Mouse (Mus musculus) thymus, postnatal 14 days (tissue): ENCODE measurements around the gene Gart.

Source experiments
- DNase-seq: peaks from one replicate; pipeline ENCODE4 v3.0.0; 2021

The Gart gene

DNA sequence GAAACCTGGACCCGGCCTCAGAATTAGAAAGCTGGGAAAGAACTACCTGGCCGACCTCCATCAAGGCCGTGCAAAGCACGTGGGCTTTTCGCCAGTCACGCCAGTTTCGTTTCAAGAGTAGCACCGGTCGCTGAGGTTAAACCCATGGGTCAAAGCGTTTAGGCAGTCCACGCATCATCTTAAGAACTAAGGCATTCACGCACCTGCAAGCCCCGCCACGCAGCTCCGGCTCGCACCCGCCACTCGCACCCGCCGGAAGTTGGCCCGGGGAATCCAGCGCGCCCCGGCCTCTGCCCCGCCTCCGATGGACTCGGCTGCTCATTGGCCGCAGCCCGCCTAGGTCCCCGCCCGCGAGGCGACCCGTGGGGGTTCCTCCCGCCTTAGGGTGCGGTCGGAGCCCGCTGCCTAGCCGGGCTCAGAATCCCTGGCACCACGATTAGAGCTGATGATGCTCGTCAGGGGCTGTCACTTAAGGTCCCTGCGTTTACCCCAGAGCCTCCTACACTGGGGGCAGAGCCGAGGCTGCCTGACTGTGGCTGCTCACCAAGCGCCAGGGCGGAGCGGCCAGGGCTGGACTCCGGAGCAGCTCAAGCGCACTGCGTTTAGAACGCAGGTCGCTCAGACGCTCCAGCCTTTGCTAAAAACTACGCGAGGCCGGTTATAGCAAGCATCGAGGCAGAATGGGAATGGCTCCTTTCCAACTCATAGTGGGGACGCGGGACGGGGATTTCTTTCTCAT lies at the start of gene Gart:
Gene Gart (minus strand): TSS at position 272 of the 739 bp plus-strand sequence.
- peak; percentile 96 for DNase-seq

GRCm38 (mm10) chr16:91695108-91695755 lies 48.5 kb upstream of the Gart start:
- no peak for DNase-seq

DNA sequence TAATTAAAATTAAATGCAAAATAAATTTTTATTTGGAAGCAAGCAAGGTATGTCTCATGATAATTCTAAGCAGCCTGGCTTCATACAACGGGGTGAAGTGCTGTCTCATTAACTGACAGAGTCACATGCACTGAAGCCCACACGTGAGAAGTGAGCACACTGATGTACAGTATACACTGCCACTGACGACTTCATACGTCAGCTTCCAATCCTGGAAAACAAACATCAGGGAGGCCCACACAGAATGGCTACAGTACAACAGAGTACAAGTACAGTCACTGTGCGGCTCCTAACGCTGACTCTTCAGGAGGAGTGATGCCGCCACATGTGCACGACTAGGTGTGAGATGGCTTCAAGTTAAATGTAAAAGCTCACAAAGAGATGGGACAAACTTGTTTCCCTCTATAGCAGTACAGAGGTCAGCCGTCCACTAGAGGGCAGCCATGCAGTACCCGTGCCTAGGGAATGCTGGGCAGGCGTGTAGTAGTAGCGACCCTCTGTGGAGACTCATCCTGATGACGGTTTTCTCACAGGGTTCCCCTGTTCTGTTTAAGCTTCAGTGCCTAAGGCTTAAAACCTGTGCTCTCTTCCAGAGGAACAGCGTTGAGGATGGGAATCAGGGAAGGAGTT lies 47.8 kb upstream of the Gart start:
- peak; percentile 78 for DNase-seq

GRCm38 (mm10) chr16:91689791-91690190 lies 43.0 kb upstream of the Gart start:
- DNase-seq, result peak; percentile 19

- peak; percentile 98 for DNase-seq
Observed at GRCm38 (mm10) chr16:91688619-91689334, 42.0 kb upstream of the Gart start, which contains the start of gene Donson. TSS of gene Donson (minus strand) at chr16:91688770.

DNA sequence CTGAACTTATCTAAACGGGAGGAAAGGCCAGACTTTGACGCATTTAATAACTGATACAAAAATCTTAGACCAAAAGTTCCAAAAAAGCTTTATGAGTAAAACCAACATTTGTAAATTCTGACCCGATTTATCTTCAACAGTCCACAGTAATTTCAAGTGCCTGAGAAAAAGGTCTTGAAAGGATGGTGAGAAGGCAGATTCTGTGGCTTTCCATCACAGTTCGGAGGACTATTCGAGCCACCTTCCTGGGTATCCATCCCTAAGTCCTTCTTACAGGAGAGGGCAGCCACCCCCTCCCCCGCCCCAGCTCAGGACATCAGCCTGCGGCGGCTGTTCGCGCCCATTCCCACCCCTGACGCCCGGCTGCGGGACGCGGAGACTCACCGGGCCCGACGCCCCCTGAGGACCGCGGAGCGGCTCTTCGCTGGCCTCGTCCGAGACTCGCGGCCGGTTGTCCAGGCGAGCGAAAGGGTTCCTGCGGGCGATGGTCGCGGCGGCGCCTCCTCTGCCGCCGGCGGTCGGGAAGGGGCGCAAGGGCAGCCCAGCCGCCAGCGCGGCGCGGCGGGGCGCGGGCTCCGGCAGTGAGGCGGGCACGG lies 41.4 kb upstream of the Gart start:
- DNase-seq, result no peak

DNA sequence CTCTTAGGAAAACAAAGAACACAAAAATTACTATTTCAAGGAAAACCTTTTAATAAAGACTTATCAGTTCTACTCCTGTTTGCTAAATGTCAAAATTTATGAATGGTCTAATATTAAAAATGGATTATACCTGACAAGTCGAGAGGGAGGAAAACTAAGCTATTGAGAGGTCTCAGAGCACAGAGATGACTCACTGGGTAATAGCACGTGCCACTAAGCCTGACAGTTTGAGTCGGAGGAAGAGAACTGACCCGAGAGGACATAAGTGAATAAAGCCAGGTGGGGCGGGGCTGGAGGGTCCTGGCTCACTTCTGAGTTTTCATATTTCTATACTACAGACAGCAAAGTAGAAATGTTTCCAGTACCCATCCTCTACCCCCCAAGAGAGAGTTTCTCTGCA lies 39.6 kb upstream of the Gart start:
- no peak for DNase-seq

DNA sequence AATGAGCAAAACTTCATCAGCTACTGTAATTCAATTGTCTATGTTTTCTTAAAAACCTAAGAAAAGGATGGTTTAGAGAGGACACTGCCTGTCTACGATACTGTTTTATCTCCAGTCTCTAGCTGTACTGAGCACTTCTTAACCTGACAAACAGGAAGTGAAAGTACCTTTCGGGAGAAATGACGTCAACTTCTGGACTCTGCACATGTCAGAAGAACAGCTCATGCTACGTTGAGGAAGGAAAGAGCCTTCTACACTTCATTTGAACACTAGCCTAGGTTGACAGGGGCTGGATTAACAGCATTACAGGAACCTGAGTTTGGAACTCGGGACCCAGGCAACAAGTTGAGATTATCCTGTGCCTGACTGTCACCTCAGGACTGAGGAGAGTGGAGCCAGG lies 38.8 kb upstream of the Gart start:
- no peak for DNase-seq

- no peak for DNase-seq
Observed at GRCm38 (mm10) chr16:91680656-91681055, 33.9 kb upstream of the Gart start.

GRCm38 (mm10) chr16:91678147-91678911 lies 31.6 kb upstream of the Gart start:
- DNase-seq, result no peak

DNA sequence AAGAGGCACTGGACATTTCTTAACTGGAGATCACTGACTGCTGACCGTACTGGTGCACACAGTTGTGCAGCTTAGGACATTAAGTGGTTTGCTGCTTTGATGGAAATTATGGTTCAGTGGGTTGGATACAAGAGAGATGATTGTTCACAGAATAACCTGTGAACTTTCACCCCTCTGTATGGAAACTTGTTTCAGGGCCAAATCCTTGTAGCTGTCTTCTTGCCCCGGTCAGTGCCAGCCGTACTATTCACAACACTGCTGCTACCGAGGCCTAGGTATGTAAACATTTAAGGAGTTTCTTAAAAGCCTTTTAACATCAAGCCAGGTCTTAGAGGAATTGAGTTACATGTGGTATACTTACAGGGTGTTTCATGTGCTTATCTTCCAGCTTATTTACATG lies 27.7 kb upstream of the Gart start:
- no peak for DNase-seq

DNA sequence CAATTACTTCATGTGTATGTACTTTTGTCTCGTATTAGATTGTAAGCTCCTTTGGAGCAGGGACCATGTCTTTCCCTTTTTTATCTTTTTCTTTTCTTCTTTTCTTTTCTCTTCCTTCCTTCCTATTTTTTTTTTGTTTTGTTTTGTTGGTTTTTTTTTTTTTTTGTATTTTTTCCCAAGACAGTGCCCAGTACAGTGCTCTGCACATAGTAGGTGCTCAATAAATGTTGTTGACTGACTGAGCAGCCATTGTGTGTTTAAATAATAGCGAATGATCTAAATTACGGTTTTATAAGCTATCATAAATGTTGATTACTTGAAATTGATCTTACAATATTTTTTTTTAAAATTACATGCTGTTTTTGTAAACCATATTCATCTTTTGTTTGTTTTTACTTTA lies 17.0 kb upstream of the Gart start:
- no peak for DNase-seq

DNA sequence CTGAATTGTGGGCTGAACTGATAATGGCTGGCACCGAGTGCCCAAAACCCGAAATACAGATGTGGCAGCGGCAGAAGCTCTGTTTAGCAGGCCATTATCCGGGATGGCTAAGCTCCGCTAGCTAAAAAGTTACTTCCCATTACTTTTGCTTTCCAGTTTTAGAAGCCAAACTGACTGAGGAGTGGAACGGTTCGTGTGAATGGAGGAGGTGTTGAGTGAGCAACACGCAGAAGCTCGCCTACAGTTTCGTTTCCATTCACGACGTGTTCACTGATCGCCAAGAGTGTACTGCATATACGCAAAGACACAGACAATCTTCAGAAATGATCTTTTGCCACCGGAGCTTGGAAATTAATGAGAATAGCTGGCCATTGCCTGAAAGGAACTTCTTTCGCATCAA lies 15.6 kb upstream of the Gart start:
- no peak for DNase-seq

DNA sequence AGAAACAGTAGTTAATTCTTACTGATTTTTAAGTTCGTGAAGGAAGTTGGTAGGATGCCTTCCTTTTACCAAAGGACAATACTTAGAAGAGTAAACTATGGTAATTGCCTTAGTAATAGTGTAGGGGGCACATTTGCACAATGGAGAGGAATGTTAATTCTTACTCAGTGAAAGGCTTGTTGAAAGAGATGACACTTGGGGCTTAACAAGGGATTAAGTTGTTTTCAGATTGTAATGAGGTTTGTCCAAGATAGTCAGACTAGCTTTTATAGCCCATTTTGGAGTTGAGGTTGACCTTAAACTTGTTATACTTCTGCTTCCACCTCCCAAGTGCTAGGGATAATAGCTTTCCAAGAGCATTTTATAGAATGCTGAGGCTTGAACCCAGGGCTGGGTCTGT lies 14.6 kb upstream of the Gart start:
- DNase-seq, result no peak

GRCm38 (mm10) chr16:91659798-91660197 lies 13.0 kb upstream of the Gart start:
- DNase-seq, result no peak

DNA sequence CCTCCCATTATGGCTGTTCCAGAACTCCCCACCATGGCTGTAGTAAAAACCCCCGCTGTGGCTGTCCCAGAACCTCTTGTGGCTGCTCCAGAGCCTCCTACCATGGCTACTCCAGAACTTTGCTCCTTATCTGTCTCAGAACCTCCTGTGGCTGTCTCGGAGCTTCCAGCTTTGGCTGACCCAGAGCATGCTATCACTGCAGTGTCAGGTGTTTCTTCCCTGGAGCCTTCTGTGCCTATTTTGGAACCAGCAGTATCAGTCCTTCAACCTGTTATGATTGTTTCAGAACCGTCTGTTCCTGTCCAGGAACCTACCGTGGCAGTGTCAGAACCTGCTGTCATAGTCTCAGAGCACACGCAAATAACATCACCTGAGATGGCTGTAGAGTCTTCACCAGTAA lies 11.7 kb upstream of the Gart start:
- DNase-seq, result no peak

- no peak for DNase-seq
Observed at GRCm38 (mm10) chr16:91657285-91657684, 10.5 kb upstream of the Gart start.

GRCm38 (mm10) chr16:91655285-91655684 lies 8.5 kb upstream of the Gart start:
- DNase-seq, result no peak

- DNase-seq, result no peak
Observed at GRCm38 (mm10) chr16:91652191-91652590, 5.4 kb upstream of the Gart start.

GRCm38 (mm10) chr16:91649781-91650180 lies 3.0 kb upstream of the Gart start:
- no peak for DNase-seq

- DNase-seq, result no peak
Observed at GRCm38 (mm10) chr16:91649246-91649645, 2.5 kb upstream of the Gart start.

DNA sequence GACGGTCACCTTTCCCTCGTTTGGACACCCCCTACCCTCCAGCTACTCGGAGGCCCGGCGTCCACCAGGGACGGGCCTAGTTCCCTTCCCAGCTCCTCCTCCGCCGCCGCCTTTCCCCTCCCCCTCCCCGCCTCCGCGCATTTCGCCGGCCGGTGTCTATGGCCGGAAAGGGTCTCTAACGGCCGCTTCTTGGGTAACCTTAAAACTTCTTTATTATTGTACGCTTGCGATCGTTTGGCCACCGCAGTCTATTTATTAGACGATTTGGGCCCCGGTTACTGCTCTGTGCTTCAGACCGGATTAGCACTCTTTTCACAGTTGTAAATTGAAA lies 1.4 kb upstream of the Gart start:
- peak; percentile 83 for DNase-seq
